Mouse (Mus musculus) E14TG2a.4 (cell line): ENCODE data around the gene Gtf2a2.

Experiments used
- CTCF ChIP-seq: conservative IDR thresholded peaks from 2 replicates; pipeline ENCODE4 v1.5.1; 2014; ENCODE audit warnings: low read length
- NANOG ChIP-seq: IDR thresholded peaks from 2 replicates; pipeline ENCODE4 v1.6.1; 2014; ENCODE audit warnings: borderline replicate concordance, low read length, mixed read lengths

DNA sequence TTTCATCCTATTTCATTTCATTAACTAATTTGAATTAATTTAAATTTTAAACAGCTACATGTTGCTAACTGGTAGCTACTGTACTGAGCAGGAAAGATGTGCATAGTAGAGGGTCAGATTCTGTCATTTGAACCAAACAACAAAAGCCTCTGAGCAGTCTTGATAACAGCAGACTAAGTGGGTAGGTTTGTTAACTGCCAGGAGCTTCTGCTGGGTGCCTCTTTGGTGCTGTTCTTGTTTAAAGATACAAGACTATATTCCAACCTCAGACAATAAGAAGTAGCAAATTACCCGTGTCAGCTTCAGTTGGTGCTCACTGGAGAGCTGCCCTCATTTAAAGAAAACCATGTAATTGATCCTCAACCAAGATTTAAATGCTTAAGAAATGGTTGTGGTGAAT, 9.3 kb downstream of the Gtf2a2 start:
- TF ChIP-seq CTCF (no peak), NANOG (no peak)
